Mouse (Mus musculus) heart, embryonic 15.5 days (tissue): Measurements from ENCODE around the gene Magi1. TPM values are rescaled to one million over a fixed set of nuclear protein-coding genes. Genes with fewer than 3 reads are reported as not detected.

ENCODE experiments used
- ATAC-seq: fragments of 200-750 bp; cut with Nextera tagmentation; replicated peaks from 2 replicates; pipeline ENCODE4 v1.8.0; 2017; ENCODE audit warnings: low read depth, moderate TSS enrichment; ENCODE audit not compliant: insufficient number of reproducible peaks, insufficient read depth, low FRiP score
- H3K27ac ChIP-seq: fragments of 300-500 bp; sonication (generic); 2 replicates; pipeline ENCODE4 v1.5.1; 2015; ENCODE audit warnings: mild to moderate bottlenecking, inconsistent platforms
- H3K27me3 ChIP-seq: fragments of 300-500 bp; sonication (generic); 2 replicates; pipeline ENCODE4 v1.6.1; 2015; ENCODE audit warnings: inconsistent platforms
- H3K36me3 ChIP-seq: fragments of 300-500 bp; sonication (generic); 2 replicates; pipeline ENCODE4 v1.6.1; 2015; ENCODE audit warnings: mild to moderate bottlenecking, inconsistent platforms
- H3K4me1 ChIP-seq: fragments of 300-500 bp; sonication (generic); replicated peaks from 2 replicates; pipeline ENCODE4 v1.6.1; 2015; ENCODE audit warnings: inconsistent platforms
- H3K4me2 ChIP-seq: fragments of 300-500 bp; sonication (generic); 2 replicates; pipeline ENCODE4 v1.6.1; 2015; ENCODE audit warnings: inconsistent platforms, mild to moderate bottlenecking, moderate library complexity
- H3K4me3 ChIP-seq: fragments of 300-500 bp; sonication (generic); 2 replicates; pipeline ENCODE4 v1.5.1; 2015; ENCODE audit warnings: mild to moderate bottlenecking, inconsistent platforms
- H3K9ac ChIP-seq: fragments of 300-500 bp; sonication (generic); 2 replicates; pipeline ENCODE4 v1.6.1; 2015; ENCODE audit warnings: mild to moderate bottlenecking, inconsistent platforms
- H3K9me3 ChIP-seq: fragments of 300-500 bp; sonication (generic); replicated peaks from 2 replicates; pipeline ENCODE4 v1.6.1; 2016; ENCODE audit warnings: inconsistent platforms
- WGBS: fragments of 180-500 bp; shearing (Covaris S2); methylation state at CpG from one replicate; pipeline ENCODE4 v1.1.7; 2015; ENCODE audit warnings: mixed read lengths; 5-methylcytosine and 5-hydroxymethylcytosine counted together
- polyA plus RNA-seq: library from polyadenylated mRNA; unstranded; fragments of >200 nt; fragmentation: Nextera tagmentation; extraction: Ambion mirVana; gene quantifications from 2 replicates; pipeline ENCODE4 v1.2.1, GENCODE M21; 2015

The Magi1 gene
- polyA plus RNA-seq, 1 experiment from 2014 or later = 7.5 TPM

- Histone ChIP-seq H3K9me3 (no peaks in the 10 kb centered on the region), H3K36me3 (no peaks in the 10 kb centered on the region), H3K4me1 (peaks cover 31% of the 10 kb centered on the region), H3K9ac (no peak overlapping the region), H3K4me3 (no peak overlapping the region), H3K4me2 (peak overlapping the region; percentile 58), H3K27me3 (no peaks in the 10 kb centered on the region), H3K27ac (no peak overlapping the region)
- 16% methylated on average over 5 of the region's 5 CpGs for WGBS
- ATAC-seq = no peak
Observed at GRCm38 (mm10) chr6:93718385-93718784, 565.3 kb downstream of the Magi1 start.

DNA sequence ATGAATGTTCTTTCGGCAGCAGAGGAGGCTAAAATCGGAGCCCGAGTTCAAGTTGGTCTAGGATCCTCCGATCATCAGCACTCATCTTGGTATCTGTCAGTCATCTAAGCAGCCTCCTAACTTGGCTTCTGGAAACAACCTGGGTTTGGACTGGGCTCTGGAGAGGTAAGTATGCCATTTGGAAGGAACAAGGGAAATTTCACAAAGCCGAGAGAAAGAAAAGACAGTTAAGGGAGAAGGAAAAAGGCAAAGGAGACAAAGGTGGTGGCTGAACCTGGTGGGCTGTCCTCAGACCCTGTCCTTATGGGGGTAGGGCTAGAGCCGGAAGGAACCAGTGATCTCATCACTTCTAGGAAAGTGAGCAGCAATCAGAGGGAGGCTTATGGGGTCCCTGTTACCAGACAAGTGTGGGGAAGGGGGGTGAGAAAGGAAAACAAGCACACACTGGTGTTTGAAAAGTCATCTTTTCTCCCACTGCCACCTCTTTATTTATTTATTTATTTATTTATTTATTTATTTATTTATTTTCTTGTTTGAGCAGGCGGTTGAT, 565.8 kb downstream of the Magi1 start:
- H3K27me3 ChIP-seq = no peaks in the 10 kb centered on the region
- H3K27ac ChIP-seq = no peak overlapping the region
- no peaks in the 10 kb centered on the region for H3K9me3 ChIP-seq
- H3K9ac ChIP-seq = no peak overlapping the region
- peak overlapping the region; percentile 58 for H3K4me2 ChIP-seq
- H3K4me3 ChIP-seq = no peak overlapping the region
- WGBS = 29% methylated on average over 7 of the region's 7 CpGs
- peaks cover 31% of the 10 kb centered on the region for H3K4me1 ChIP-seq
- ATAC-seq = no peak
- H3K36me3 ChIP-seq = no peaks in the 10 kb centered on the region

- H3K27me3 ChIP-seq = no peaks in the 10 kb centered on the region
- H3K9me3 ChIP-seq = no peaks in the 10 kb centered on the region
- 16% methylated on average over 24 of the region's 24 CpGs for WGBS
- H3K4me2 ChIP-seq = peak overlapping the region; percentile 58
- no peak overlapping the region for H3K9ac ChIP-seq
- ATAC-seq = no peak
- H3K36me3 ChIP-seq = no peaks in the 10 kb centered on the region
- no peak overlapping the region for H3K27ac ChIP-seq
- H3K4me1 ChIP-seq = peaks cover 31% of the 10 kb centered on the region
- peak overlapping the region; percentile 35 for H3K4me3 ChIP-seq
Observed at GRCm38 (mm10) chr6:93716686-93717625, 566.8 kb downstream of the Magi1 start.

DNA sequence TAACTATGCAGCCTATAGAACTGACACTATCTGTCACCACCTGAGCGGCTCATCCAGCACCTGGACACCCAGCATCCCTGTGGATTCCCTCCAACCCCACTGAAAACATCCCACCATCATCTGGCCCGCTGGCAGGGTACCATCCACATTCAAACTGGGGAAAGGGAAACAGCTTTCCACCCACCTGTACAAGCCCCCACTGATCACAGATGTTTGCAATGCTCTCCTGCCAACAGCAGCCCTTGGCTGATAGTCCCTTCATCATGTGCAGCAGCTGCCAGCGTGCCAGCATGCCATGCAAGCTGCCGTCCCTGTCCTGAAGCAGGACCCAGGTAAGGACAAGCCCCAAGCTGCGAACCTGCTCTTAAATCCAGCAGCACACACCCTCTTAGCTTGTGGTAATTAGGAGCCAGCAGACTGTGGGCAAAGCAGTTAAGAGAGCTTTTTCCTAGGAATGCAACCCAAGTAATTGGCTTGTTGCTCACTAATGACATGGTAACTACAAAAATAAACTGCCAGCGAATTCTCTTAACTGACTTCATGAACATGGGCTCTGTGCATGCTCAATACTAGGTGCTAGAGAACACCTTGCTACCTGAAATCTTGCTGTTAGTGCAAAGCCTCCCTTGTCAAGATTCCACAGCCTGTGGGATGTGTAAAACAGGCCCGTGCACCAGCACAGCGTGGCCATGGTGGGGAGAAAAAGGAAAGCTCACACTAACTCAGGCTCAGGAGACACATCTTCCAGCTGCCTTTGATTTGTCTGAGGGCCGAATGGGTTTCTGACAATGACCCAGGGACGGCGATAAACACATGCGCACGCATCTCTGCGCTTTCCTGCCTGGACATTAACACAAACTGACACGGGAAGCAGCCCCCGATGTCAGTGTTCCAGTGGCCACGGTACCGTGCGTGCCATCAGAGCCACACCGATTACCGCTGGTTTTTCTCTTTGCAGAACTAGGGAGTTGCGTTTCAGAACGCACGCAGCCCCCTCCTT, 568.2 kb downstream of the Magi1 start:
- H3K27me3 ChIP-seq = no peaks in the 10 kb centered on the region
- peak overlapping the region; percentile 30 for H3K4me3 ChIP-seq
- H3K9me3 ChIP-seq = no peaks in the 10 kb centered on the region
- H3K9ac ChIP-seq = no peak overlapping the region
- WGBS = 45% methylated on average over 24 of the region's 24 CpGs
- H3K4me1 ChIP-seq = peaks cover 31% of the 10 kb centered on the region
- no peak for ATAC-seq
- no peaks in the 10 kb centered on the region for H3K36me3 ChIP-seq
- H3K4me2 ChIP-seq = peak overlapping the region; percentile 58
- no peak overlapping the region for H3K27ac ChIP-seq

DNA sequence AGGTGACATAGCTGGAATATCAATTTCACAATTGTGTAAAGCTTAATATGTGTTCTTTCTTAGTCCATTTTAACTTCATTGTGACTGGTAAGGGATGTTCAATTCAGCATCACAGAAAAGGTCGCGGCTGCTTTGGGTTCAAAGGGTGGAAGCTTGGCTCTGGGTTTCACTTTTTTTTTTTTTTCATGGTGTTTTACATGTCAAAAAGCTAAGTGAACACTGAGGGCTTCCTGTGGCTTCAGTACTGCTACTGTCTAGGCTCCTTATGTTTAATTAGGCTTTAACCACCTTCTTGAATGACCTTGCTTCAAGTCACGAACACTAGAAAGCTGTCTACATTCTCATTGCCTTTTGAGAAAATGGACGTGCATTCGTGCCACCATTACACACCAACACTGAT, 579.4 kb downstream of the Magi1 start:
- no peaks in the 10 kb centered on the region for H3K27me3 ChIP-seq
- 84% methylated on average over 5 of the region's 5 CpGs for WGBS
- H3K4me1 ChIP-seq = no peaks in the 10 kb centered on the region
- no peaks in the 10 kb centered on the region for H3K9me3 ChIP-seq
- H3K9ac ChIP-seq = no peak overlapping the region
- no peak overlapping the region for H3K27ac ChIP-seq
- no peak overlapping the region for H3K4me3 ChIP-seq
- H3K36me3 ChIP-seq = no peaks in the 10 kb centered on the region
- H3K4me2 ChIP-seq = no peak overlapping the region
- no peak for ATAC-seq

DNA sequence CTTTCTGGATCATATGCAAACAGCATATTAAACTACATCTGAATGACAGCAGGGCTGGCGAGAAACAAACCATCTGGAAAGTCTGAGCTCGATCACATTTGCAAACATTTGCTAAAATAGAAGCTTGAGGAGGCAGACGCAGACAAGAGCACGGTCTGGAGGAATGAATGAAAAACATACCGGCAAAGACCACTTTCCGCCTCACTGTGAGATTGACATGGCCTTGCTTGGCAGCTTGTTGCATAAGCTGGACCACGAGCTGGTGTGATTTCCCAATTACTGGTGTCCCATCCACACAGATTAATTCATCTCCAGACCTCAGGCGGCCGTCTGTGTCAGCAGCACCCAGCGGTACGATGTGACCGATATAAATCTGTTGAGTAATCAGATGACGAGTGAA, 584.3 kb downstream of the Magi1 start:
- no peak overlapping the region for H3K9ac ChIP-seq
- H3K36me3 ChIP-seq = no peaks in the 10 kb centered on the region
- H3K27ac ChIP-seq = no peak overlapping the region
- no peak overlapping the region for H3K4me3 ChIP-seq
- no peaks in the 10 kb centered on the region for H3K9me3 ChIP-seq
- no peaks in the 10 kb centered on the region for H3K4me1 ChIP-seq
- 69% methylated on average over 13 of the region's 13 CpGs for WGBS
- H3K4me2 ChIP-seq = no peak overlapping the region
- no peaks in the 10 kb centered on the region for H3K27me3 ChIP-seq
- ATAC-seq = no peak

DNA sequence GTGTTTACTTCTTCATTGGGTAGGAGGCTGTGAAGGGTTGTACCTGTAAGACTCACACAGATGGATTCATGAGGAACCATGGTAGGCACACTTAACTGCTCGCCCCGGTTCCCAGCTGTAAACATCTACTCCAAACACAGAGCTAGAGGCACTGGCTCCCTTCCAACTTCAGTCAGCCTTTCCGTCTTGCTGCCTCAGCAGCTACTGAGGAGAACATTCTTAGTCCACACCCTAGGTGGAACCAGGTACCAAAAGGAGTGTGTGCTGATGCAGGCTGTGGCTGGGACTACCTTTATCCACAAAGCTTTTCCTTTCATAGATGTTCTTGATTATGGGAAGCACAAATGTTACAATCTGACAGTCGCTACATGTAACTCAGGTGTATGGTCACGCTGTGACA, 585.8 kb downstream of the Magi1 start:
- ATAC-seq = no peak
- no peak overlapping the region for H3K9ac ChIP-seq
- whole genome bisulfite sequencing = 56% methylated on average over 5 of the region's 5 CpGs
- no peak overlapping the region for H3K4me3 ChIP-seq
- no peak overlapping the region for H3K4me2 ChIP-seq
- no peaks in the 10 kb centered on the region for H3K9me3 ChIP-seq
- no peak overlapping the region for H3K27ac ChIP-seq
- no peaks in the 10 kb centered on the region for H3K36me3 ChIP-seq
- no peaks in the 10 kb centered on the region for H3K4me1 ChIP-seq
- no peaks in the 10 kb centered on the region for H3K27me3 ChIP-seq

- no peaks in the 10 kb centered on the region for H3K9me3 ChIP-seq
- no peaks in the 10 kb centered on the region for H3K27me3 ChIP-seq
- H3K4me3 ChIP-seq = no peak overlapping the region
- ATAC-seq = no peak
- H3K9ac ChIP-seq = no peak overlapping the region
- H3K27ac ChIP-seq = no peak overlapping the region
- no peak overlapping the region for H3K4me2 ChIP-seq
- 78% methylated on average over 17 of the region's 17 CpGs for WGBS
- peaks cover 13% of the 10 kb centered on the region for H3K36me3 ChIP-seq
- H3K4me1 ChIP-seq = no peaks in the 10 kb centered on the region
Observed at GRCm38 (mm10) chr6:93678766-93679165, 605.0 kb downstream of the Magi1 start.

DNA sequence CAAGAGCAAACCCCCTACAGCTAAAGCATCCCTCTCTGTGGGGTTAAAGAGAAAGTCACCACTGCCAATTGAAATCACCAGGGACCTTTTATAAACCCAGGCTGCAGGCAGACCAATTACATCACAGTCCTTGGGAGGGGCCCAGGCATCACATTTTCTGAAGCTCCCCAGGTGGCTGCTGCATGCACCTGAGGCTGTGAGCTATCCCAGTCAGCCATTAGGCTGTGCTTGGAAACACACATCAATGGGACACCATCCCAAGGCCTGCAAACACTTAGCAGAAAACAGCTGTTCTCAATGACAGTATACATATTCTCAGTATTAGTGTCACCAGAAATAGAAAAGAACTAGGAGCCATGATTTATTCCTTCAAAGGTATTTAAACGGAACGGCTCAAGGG, 617.0 kb downstream of the Magi1 start:
- Histone ChIP-seq H3K27ac (no peak overlapping the region), H3K27me3 (no peaks in the 10 kb centered on the region), H3K4me2 (no peak overlapping the region), H3K9ac (no peak overlapping the region), H3K4me3 (no peak overlapping the region), H3K9me3 (no peaks in the 10 kb centered on the region), H3K4me1 (no peaks in the 10 kb centered on the region), H3K36me3 (no peaks in the 10 kb centered on the region)
- no peak for ATAC-seq
- 69% methylated on average over 2 of the region's 2 CpGs for WGBS

GRCm38 (mm10) chr6:93665056-93665805, 618.5 kb downstream of the Magi1 start:
- Histone ChIP-seq H3K27me3 (no peaks in the 10 kb centered on the region), H3K36me3 (no peaks in the 10 kb centered on the region), H3K9ac (no peak overlapping the region), H3K4me2 (no peak overlapping the region), H3K9me3 (no peaks in the 10 kb centered on the region), H3K4me3 (no peak overlapping the region), H3K4me1 (no peaks in the 10 kb centered on the region), H3K27ac (no peak overlapping the region)
- no peak for ATAC-seq
- WGBS = 84% methylated on average over 12 of the region's 12 CpGs
